Mouse (Mus musculus) CH12.LX (cell line): ENCODE results near the gene Slc30a1. TPM values are rescaled to one million over a fixed set of nuclear protein-coding genes. Genes with fewer than 3 reads are reported as not detected.

ENCODE experiments used
- DNase-seq: peaks from one replicate; pipeline ENCODE4 v3.0.0-alpha.2; 2013; ENCODE audit errors: extremely low read depth
- H3K27ac ChIP-seq: 2 replicates; pipeline ENCODE4 v1.5.1; 2012; ENCODE audit warnings: low read depth, mild to moderate bottlenecking, control low read depth, moderate library complexity; ENCODE audit not compliant: insufficient read depth
- H3K27me3 ChIP-seq: replicated peaks from 2 replicates; pipeline ENCODE3; 2012; ENCODE audit warnings: inconsistent platforms
- H3K36me3 ChIP-seq, 2 experiments: replicated peaks in 1 of 2; 2 replicates each; pipeline versions ENCODE3 to v1.6.1; 2012; ENCODE audit warnings: inconsistent platforms in 1 of 2, low read length in 1 of 2, mild to moderate bottlenecking in 1 of 2, mixed read lengths in 1 of 2, moderate library complexity in 1 of 2; ENCODE audit not compliant: control insufficient read depth in 1 of 2, insufficient read depth in 1 of 2
- H3K4me1 ChIP-seq, 2 experiments: 2 replicates each; pipeline ENCODE4 v1.6.1; 2012; ENCODE audit warnings: inconsistent platforms in 1 of 2, moderate library complexity in 1 of 2; ENCODE audit not compliant: insufficient read depth in 2 of 2, control insufficient read depth in 1 of 2
- H3K4me2 ChIP-seq: 2 replicates; pipeline ENCODE4 v1.6.1; 2012; ENCODE audit warnings: low read depth, mild to moderate bottlenecking, control low read depth; ENCODE audit not compliant: poor library complexity, insufficient read depth, severe bottlenecking
- H3K4me3 ChIP-seq, 3 experiments: fragments of 150-350 bp in 1 of 3; sonication (generic) in 1 of 3; replicated peaks in 1 of 3; 2 replicates each; pipeline versions ENCODE3 to v1.5.1; 2011 to 2012; ENCODE audit warnings: low read depth in 2 of 3, low read length in 2 of 3, mild to moderate bottlenecking in 2 of 3, moderate library complexity in 2 of 3, control low read depth in 1 of 3, improper control_type of control experiment in 1 of 3, inconsistent platforms in 1 of 3, mixed read lengths in 1 of 3; ENCODE audit not compliant: poor library complexity in 1 of 3
- H3K79me2 ChIP-seq: replicated peaks from 2 replicates; pipeline ENCODE4 v1.6.1; 2012; ENCODE audit warnings: mild to moderate bottlenecking, moderate library complexity; ENCODE audit not compliant: control insufficient read depth, poor library complexity, insufficient read depth, severe bottlenecking; ENCODE audit errors: extremely low read depth
- H3K9ac ChIP-seq: 2 replicates; pipeline ENCODE4 v1.6.1; 2012; ENCODE audit warnings: low read depth, mild to moderate bottlenecking, control low read depth, moderate library complexity; ENCODE audit not compliant: insufficient read depth
- H3K9me3 ChIP-seq: replicated peaks from 2 replicates; pipeline ENCODE3; 2012; ENCODE audit warnings: low read length, inconsistent platforms, mixed read lengths
- CHD1 ChIP-seq: IDR thresholded peaks from 2 replicates; pipeline ENCODE4 v1.6.1; 2012; ENCODE audit warnings: low read depth, low read length, improper control_type of control experiment, inconsistent platforms
- CHD2 ChIP-seq: IDR thresholded peaks from 2 replicates; pipeline ENCODE4 v1.6.1; 2011; ENCODE audit warnings: low read length, improper control_type of control experiment
- CTCF ChIP-seq, 2 experiments: IDR thresholded peaks in 1 of 2; conservative IDR thresholded peaks in 1 of 2; 2 replicates each; pipeline ENCODE4 v1.5.1; 2011 to 2012; ENCODE audit warnings: low read depth in 2 of 2, low read length in 2 of 2, improper control_type of control experiment in 1 of 2, inconsistent platforms in 1 of 2, mild to moderate bottlenecking in 1 of 2, moderate library complexity in 1 of 2
- E2F4 ChIP-seq: IDR thresholded peaks from 2 replicates; pipeline ENCODE4 v1.6.1; 2011; ENCODE audit warnings: low read depth, low read length, improper control_type of control experiment; ENCODE audit not compliant: insufficient replicate concordance
- ELF1 ChIP-seq: IDR thresholded peaks from 2 replicates; pipeline ENCODE4 v1.6.1; 2014; ENCODE audit warnings: low read depth, mild to moderate bottlenecking, inconsistent platforms, low read length, improper control_type of control experiment
- EP300 ChIP-seq: IDR thresholded peaks from 2 replicates; pipeline ENCODE4 v1.6.1; 2011; ENCODE audit warnings: low read length, improper control_type of control experiment
- ETS1 ChIP-seq: conservative IDR thresholded peaks from 2 replicates; pipeline ENCODE4 v1.6.1; 2012; ENCODE audit warnings: low read depth, mild to moderate bottlenecking, inconsistent platforms, low read length, improper control_type of control experiment, moderate library complexity
- GABPA ChIP-seq: IDR thresholded peaks from 2 replicates; pipeline ENCODE4 v1.6.1; 2012; ENCODE audit warnings: low read depth, low read length, improper control_type of control experiment, inconsistent platforms; ENCODE audit not compliant: insufficient replicate concordance
- HCFC1 ChIP-seq: IDR thresholded peaks from 2 replicates; pipeline ENCODE4 v1.6.1; 2012; ENCODE audit warnings: low read depth, mild to moderate bottlenecking, inconsistent platforms, low read length, improper control_type of control experiment
- IRF4 ChIP-seq: IDR thresholded peaks from 2 replicates; pipeline ENCODE4 v1.6.1; 2014; ENCODE audit warnings: low read depth, mild to moderate bottlenecking, inconsistent platforms, low read length, improper control_type of control experiment
- JUN ChIP-seq: IDR thresholded peaks from 2 replicates; pipeline ENCODE4 v1.6.1; 2011; ENCODE audit warnings: low read depth, mild to moderate bottlenecking, low read length, improper control_type of control experiment, moderate library complexity; ENCODE audit not compliant: insufficient read depth
- JUND ChIP-seq: conservative IDR thresholded peaks from 2 replicates; pipeline ENCODE4 v1.6.1; 2011; ENCODE audit warnings: low read depth, low read length, improper control_type of control experiment
- KAT2A ChIP-seq: IDR thresholded peaks from 2 replicates; pipeline ENCODE4 v1.6.1; 2012; ENCODE audit warnings: low read length, improper control_type of control experiment, inconsistent platforms; ENCODE audit not compliant: insufficient replicate concordance
- MAFK ChIP-seq: IDR thresholded peaks from 2 replicates; pipeline ENCODE4 v1.6.1; 2011; ENCODE audit warnings: low read length, improper control_type of control experiment; ENCODE audit not compliant: insufficient replicate concordance
- MAZ ChIP-seq: IDR thresholded peaks from 2 replicates; pipeline ENCODE4 v1.6.1; 2012; ENCODE audit warnings: low read depth, mild to moderate bottlenecking, inconsistent platforms, low read length, improper control_type of control experiment, moderate library complexity
- MEF2A ChIP-seq: IDR thresholded peaks from 2 replicates; pipeline ENCODE4 v1.6.1; 2014; ENCODE audit warnings: low read depth, mild to moderate bottlenecking, inconsistent platforms, low read length, improper control_type of control experiment, borderline replicate concordance
- MXI1 ChIP-seq: IDR thresholded peaks from 2 replicates; pipeline ENCODE4 v1.6.1; 2011; ENCODE audit warnings: mild to moderate bottlenecking, low read depth, low read length, improper control_type of control experiment
- MYC ChIP-seq: IDR thresholded peaks from 2 replicates; pipeline ENCODE4 v1.6.1; 2011; ENCODE audit warnings: low read depth, mild to moderate bottlenecking, improper control_type of control experiment, low read length
- NELFE ChIP-seq: IDR thresholded peaks from 2 replicates; pipeline ENCODE4 v1.6.1; 2011; ENCODE audit warnings: low read depth, low read length, improper control_type of control experiment
- PAX5 ChIP-seq: IDR thresholded peaks from 2 replicates; pipeline ENCODE4 v1.6.1; 2012; ENCODE audit warnings: low read length, inconsistent platforms, mixed read lengths
- POLR2AphosphoS2 ChIP-seq: IDR thresholded peaks from 2 replicates; pipeline ENCODE4 v1.6.1; 2011; ENCODE audit warnings: low read depth, low read length, improper control_type of control experiment
- RCOR1 ChIP-seq: conservative IDR thresholded peaks from 2 replicates; pipeline ENCODE4 v1.6.1; 2012; ENCODE audit warnings: low read depth, mild to moderate bottlenecking, inconsistent platforms, low read length, improper control_type of control experiment
- SIN3A ChIP-seq: IDR thresholded peaks from 2 replicates; pipeline ENCODE4 v1.6.1; 2012; ENCODE audit warnings: low read length, improper control_type of control experiment, inconsistent platforms
- TBP ChIP-seq: conservative IDR thresholded peaks from 2 replicates; pipeline ENCODE4 v1.6.1; 2011; ENCODE audit warnings: low read depth, low read length, improper control_type of control experiment
- UBTF ChIP-seq: IDR thresholded peaks from 2 replicates; pipeline ENCODE4 v1.6.1; 2012; ENCODE audit warnings: low read depth, mild to moderate bottlenecking, inconsistent platforms, low read length, improper control_type of control experiment, moderate library complexity
- USF1 ChIP-seq: IDR thresholded peaks from 2 replicates; pipeline ENCODE4 v1.6.1; 2014; ENCODE audit warnings: low read depth, mild to moderate bottlenecking, inconsistent platforms, low read length, improper control_type of control experiment
- USF2 ChIP-seq: conservative IDR thresholded peaks from 2 replicates; pipeline ENCODE4 v1.6.1; 2011; ENCODE audit warnings: low read depth, low read length, improper control_type of control experiment
- ZMIZ1 ChIP-seq: IDR thresholded peaks from 2 replicates; pipeline ENCODE4 v1.6.1; 2012; ENCODE audit warnings: low read depth, mild to moderate bottlenecking, inconsistent platforms, low read length, improper control_type of control experiment
- dilution Hi-C: fragments of 300-500 bp; cut with MboI; formaldehyde crosslinking; loops from 2 replicates; pipeline ENCODE4 v1.14.3; 2020; ENCODE audit warnings: low sequenced_read_pairs; ENCODE audit not compliant: extremely low pct_unique_long_range_greater_than_20kb, extremely low pct_ligation_motif_present
- in situ Hi-C: fragments of 300-500 bp; cut with MboI; formaldehyde crosslinking; loops from 3 replicates; pipeline ENCODE4 v1.14.3; 2019; ENCODE audit warnings: low sequenced_read_pairs, low pct_ligation_motif_present, low pct_unique_long_range_greater_than_20kb, mixed read lengths
- polyA plus RNA-seq: library from polyadenylated mRNA; unstranded; fragments of >175 nt; gene quantifications from 2 replicates; pipeline ENCODE4 v1.2.1, GENCODE M21; 2012; ENCODE audit warnings: low read depth; ENCODE audit not compliant: insufficient read length
- total RNA-seq, 2 experiments: library from RNA; depleted of rRNA; stranded (reverse); fragments of 300-350 nt in 1 of 2; fragments of >200 nt in 1 of 2; gene quantifications; 2 replicates each; pipeline ENCODE4 v1.2.3; 2012 to 2014

The Slc30a1 gene
- total and polyA plus RNA-seq, 3 experiments = 4.5 to 15.8 (median 9.4) TPM

- in situ Hi-C loops = no loop called here
- Histone ChIP-seq H3K36me3 (peaks cover 12 to 21% of the 10 kb centered on the region in 2 experiments), H3K27ac (no peak overlapping the region), H3K79me2 (0 out of 2 replicates have a peak, but pooled peaks cover 2% of the 10 kb centered on the region), H3K9ac (no peak overlapping the region), H3K9me3 (no peaks in the 10 kb centered on the region), H3K4me1 (peaks cover 12 to 56% of the 10 kb centered on the region in 2 experiments), H3K4me2 (no peak overlapping the region; the same call in 1 of the 2 replicates), H3K27me3 (peaks cover 10% of the 10 kb centered on the region), H3K4me3 (no peak overlapping the region)
- DNase-seq = no peak
- dilution Hi-C loops = no loop called here
- TF ChIP-seq CTCF (conservative IDR thresholded peaks at IDR 0.05 in 1 of 2, IDR thresholded peaks at IDR 0.05 in 1 of 2; ENCODE audit: low read depth in 2 of 2, low read length in 2 of 2) (no peak), JUND (no peak), MXI1 (no peak), CHD2 (no peak), RCOR1 (no peak), MAFK (no peak), TBP (no peak), SIN3A (no peak), E2F4 (no peak), POLR2AphosphoS2 (no peak), EP300 (no peak), UBTF (no peak), NELFE (no peak), ETS1 (no peak), MYC (no peak), ZMIZ1 (no peak), GABPA (no peak), PAX5 (no peak), CHD1 (no peak), MEF2A (no peak)
Observed at GRCm38 (mm10) chr1:191909316-191909715, 2.7 kb downstream of the Slc30a1 start.

GRCm38 (mm10) chr1:191910646-191911045 lies 4.1 kb downstream of the Slc30a1 start:
- Histone ChIP-seq H3K27ac (no peak overlapping the region), H3K4me3 (no peak overlapping the region), H3K79me2 (0 out of 2 replicates have a peak, but pooled peaks cover 2% of the 10 kb centered on the region), H3K9ac (no peak overlapping the region), H3K4me2 (0 out of 2 replicates have a peak overlapping the region, but pooled peaks have one; percentile 18), H3K27me3 (peaks cover 3% of the 10 kb centered on the region), H3K9me3 (no peaks in the 10 kb centered on the region), H3K36me3 (peaks cover 12 to 21% of the 10 kb centered on the region in 2 experiments), H3K4me1 (peaks cover 12 to 59% of the 10 kb centered on the region in 2 experiments)
- DNase-seq = no peak
- in situ Hi-C loops (no loop called here), dilution Hi-C loops (no loop called here)
- TF ChIP-seq USF2 (no peak), ZMIZ1 (no peak), MEF2A (no peak), MYC (no peak), PAX5 (no peak), ELF1 (no peak), JUN (no peak), KAT2A (no peak), IRF4 (no peak), CTCF (conservative IDR thresholded peaks at IDR 0.05 in 1 of 2, IDR thresholded peaks at IDR 0.05 in 1 of 2; ENCODE audit: low read depth in 2 of 2, low read length in 2 of 2) (no peak), UBTF (no peak), MAZ (no peak), USF1 (no peak), E2F4 (no peak), HCFC1 (no peak), SIN3A (no peak)
